Mouse (Mus musculus) kidney, postnatal 36 days (tissue): Measurements from ENCODE around the gene Kcna1.

Source experiments
- DNase-seq, 2 experiments: peaks; one replicate each; pipeline ENCODE4 v3.0.0; 2021 to 2022; ENCODE audit warnings: mixed read lengths in 2 of 2

Kcna1 gene

DNA sequence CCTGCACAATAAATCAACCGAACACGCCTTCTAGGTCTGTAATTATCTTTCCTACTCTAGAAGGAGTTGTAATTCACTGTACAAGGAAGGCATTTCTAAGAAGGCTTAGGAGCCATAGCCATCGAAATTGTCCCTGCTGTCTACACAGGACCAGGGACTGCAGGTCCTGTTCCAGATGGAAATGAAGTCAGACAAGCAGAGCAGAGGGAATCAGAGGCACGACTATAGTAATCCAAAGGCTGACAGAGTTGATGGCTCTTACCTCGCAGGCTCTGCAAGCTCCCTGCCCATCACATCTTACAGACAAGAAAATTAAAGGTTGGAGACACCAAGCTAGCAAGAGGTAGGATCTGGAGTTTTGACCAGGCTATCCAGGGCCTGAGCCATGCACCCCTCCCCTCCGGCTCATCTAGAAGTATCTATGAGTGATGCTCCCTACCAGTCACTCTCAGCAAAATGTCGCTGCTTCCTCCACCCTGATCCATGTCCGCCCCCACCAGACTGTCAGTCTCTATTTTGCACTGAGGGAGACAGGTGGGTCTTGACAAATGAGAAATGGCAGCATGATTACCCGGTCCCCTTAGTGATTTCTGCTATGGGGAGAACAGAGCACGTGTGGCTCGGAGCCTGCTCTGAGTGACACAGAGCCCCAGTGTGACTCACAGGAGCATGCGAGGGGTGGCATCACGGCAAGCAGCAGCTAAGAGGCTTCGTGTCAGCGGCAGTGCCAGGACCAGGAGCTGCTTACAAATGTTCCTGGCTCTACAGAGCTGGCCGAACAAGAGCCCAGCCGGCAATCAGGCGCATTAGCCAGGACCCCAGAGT is 50.2 kb downstream of the Kcna1 start:
- no peak for DNase-seq

DNA sequence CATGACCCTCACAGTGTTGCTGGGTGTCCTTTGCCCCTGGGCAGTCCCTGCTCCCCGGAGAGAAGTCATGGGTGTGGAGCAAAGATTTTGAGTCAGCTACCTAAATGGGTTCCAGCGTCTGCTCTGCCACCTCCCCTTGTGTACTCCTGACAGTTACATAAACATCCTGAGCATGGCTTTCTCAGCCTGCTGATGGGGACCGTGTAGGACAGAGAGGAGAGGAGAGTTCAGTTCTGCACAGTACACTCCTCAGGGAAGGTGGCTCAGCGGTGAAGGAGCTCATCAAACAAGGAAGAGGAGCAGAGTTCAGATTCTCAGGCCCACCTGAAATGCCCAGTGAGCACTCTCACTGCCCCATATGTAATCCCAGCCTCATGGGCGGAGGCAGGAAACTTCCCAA is 51.1 kb downstream of the Kcna1 start:
- no peak for DNase-seq

DNA sequence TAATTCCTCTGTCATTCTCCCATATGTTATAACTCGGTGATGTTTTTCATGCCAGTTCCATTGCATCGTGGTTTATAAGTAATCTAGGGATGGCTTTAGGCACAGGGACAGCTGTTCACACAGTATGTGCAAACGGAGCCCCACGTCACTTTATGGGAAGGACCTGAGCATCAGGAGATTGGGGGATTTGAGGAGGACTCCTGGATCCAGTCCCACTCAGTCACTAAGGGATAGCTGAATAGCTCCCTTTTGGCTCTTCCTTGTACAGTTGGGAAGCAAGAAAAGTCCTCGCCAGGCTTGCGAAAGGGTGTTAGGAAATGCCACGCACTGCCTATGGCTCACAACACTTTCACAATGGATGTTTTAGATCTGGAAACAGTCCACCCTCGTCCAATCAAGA is 51.8 kb downstream of the Kcna1 start:
- no peak for DNase-seq

DNA sequence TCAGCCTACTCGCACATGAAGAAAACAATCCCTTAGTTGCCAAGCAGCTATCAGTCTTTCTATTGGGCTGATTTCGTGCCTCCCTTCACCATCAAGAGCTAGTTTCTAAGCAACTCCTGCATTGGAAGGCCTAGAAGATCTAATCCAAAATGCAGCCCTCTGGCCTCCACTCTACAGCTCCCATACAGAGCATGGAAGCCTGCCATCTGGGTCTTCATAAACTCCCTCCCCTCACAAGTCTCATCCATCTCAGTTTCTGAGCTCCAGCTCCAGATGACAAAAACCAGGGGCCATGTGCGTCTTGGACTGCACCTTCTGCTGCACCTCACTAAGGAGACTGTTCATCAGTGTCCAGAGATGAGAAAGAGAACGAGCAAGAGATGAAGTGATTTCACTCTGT is 52.8 kb downstream of the Kcna1 start:
- DNase-seq: no peak
